Mouse (Mus musculus) inflammation-experienced regulatory T-cells, adult 6 months (primary cell): ENCODE results near the gene Zmiz1. TPM values are rescaled to one million over a fixed set of nuclear protein-coding genes. Genes with fewer than 3 reads are reported as not detected.
A peak's percentile ranks its signal among the peaks of the same experiment; 100 is the strongest.

Experiments used
- ATAC-seq: one replicate; pipeline ENCODE4 v1.8.0; 2017
- polyA plus RNA-seq, 3 experiments: library from polyadenylated mRNA; unstranded; fragments of 100-300 nt; shearing (Covaris generic); gene quantifications; one replicate each; pipeline ENCODE4 v1.2.1; 2017

The Zmiz1 gene
- polyA plus RNA-seq, 3 experiments from 2014 or later: 24.5 to 30.1 (median 26.1) TPM

DNA sequence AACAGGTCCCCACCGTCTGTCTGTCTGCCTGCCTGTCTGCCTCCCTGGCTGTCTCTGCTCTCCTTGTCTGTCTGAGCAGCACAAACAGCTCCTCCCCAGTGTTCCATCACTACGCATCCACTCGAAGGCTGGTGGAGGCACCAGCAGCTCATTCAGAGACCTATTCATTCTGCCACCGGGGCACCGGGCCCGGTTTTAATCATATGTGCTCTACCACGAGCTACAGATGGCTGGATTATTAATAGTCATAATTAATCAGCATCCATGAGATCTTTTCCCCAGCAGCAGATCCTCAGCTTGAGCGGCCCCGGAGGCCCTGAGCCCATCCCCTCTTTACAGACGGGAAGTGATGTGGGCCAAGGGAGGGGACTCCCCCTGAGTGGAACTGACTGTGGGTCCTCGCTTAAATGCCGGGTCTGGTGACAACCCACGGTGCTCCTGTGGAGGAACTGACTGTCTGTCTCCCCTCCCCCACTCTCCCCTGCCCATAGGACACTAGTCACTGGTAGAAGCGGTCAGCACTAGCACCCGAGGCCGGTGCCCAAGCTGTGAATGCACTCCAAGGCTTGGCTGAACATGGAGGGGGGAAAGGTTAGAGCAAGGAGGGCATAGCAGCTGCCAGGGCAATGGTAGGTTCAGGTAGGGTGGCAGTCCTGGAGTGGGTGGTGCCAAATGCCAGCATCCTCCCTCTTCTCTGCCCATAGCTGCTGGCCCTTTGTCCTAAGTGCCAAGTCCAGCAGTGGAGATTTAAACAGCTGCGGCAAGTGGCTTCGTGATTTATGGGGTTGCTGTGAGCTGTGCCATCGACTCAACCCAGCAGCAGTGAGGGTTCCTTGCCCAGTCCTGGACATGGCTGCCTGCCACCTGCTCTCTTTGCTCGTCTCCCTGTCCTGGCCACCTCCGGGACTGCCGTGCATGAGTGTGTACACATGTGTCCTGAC lies 34.6 kb downstream of the Zmiz1 start:
- ATAC-seq: peak; percentile 95

DNA sequence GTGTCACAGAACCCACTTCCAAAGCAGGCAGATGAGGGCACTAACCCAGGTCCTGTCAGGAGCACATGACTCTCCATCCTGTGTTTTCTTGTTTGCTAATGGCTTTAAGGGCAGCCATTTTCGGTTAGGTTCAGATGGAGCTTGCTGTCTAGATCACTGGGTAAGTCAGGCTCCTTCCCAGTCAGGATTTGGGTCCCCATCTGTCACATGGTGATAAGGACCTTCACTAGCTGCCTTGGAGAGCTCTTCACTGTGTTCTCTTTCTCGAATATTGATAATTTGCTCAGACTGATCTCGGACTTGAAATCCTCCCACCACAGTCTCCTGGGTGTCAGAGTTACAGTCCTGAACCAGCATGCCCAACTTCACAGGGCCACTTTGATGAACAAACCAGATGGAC lies 35.8 kb downstream of the Zmiz1 start:
- ATAC-seq: no peak

DNA sequence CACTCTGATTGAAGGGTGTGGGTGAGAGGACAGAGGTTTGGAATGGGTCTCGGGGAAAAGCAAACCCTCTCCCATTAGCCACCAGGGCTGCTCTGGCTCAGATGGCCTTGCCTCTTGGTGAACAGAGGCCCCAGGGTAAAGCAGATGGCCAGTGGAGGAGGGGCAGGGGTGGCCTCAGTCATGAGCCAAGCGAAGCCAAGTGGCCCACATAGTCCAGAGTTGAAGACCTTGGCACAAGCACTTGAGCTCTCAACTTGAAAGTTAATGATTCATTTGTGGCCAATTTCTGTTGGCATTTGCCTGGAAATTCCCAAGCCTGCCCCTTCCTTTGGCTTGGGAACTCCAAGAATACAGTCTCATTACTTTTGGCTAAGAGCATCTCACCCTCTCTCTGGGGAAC lies 37.1 kb downstream of the Zmiz1 start:
- ATAC-seq: no peak

DNA sequence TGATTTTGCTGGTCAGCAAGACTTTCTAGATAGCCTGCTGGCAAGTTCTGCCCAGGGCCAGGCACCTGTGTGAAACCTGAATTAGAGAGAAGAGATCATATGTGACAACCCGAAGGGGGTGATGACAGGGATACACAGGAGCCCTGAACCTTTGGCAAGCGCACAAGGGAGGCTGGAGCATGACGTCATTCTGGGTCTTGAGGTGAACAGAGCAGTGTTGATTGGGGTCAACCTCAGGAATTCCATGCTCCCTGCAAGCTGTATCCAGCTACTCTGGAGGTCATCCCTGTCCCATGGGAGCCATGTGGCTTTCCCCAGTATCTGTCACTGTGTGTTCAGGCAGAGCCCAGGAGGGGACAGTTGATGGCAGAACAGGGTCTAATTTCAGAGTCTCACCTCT lies 38.0 kb downstream of the Zmiz1 start:
- ATAC-seq: no peak

DNA sequence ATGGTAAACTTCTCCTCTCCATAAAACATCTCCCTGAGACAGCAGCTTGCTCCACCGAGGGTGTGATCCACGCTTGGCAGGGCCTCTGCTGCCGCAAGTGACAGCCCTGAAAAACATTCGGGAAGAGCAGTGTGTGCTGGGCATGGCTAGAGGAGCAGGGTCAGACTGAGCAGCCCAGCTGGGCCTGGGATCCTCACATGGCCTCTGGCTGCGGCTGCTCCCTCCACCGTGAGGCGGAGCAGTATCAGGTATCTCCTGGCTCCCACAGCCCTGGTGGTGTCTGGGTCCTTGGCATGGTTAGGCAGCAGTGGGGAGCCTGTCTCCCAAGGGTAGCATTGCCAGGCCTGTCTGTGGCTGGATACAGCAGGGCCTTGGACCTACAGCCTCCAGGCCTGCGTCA lies 38.6 kb downstream of the Zmiz1 start:
- no peak for ATAC-seq

DNA sequence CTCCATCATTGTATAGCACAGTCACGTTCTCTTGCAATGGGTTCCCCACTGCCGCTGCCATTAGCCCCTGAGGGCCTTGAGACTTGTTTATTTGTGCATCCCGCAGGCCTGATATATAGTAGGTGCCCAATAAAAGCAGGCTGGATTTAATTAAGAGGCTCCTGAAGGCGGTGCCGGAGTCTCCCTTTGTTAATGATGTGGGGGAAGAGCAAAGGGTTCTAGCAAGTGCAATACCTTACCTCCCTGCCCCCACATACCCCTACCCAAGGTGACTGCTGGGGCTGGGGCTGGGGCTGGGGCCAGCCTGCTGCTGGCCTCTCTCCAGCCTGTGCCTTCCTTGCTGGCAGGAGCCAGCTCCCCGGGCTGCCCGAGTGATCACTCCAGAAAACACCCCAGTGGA lies 39.4 kb downstream of the Zmiz1 start:
- no peak for ATAC-seq

DNA sequence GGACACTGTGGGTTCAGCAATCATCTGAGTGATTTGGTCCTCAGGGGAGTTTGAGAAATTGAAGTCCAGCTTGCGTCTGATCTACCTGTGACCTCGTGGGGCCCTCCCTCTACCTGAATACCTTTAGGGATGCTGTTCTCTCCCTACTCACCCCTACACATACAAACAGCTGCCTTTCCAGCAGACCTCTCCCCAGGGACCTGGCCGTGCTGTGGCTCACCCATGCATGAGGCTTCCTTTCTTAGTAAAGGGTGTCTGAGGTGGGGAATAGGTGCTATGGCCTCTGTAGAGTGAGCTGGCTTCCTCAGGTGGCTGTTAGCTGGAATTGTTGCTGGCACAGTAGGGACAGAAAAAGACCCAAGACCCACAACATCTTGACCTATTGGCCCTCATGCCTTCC lies 40.5 kb downstream of the Zmiz1 start:
- no peak for ATAC-seq

DNA sequence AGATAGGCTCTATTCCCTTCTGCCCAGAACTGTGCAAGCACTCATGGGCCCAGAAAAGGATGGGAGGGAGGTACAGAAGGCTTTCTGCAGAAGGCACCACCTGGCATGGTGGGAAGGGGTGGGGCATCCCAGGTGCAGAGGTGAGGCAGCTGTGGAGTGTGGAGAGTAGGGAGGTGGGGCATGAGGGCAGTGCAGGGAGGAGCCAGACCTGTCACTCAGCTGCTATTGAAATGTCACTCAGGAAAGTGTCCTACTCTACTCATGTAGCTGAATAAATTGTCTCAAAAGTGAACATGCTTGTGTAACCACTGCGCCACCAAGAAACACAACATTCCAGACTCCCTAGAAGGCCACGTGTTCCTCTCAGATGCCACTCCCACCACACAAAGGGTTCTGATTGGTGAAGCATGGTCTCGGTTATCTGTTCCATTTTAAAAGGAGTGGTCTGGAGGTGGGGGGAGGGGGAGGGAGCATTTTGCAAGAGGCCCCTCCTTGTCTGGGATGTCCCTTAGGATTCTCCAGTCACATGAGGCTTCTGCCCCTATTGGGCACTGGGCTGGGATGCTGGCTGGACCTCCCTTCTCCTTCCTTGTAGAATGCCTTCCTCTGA lies 41.6 kb downstream of the Zmiz1 start:
- ATAC-seq: no peak

DNA sequence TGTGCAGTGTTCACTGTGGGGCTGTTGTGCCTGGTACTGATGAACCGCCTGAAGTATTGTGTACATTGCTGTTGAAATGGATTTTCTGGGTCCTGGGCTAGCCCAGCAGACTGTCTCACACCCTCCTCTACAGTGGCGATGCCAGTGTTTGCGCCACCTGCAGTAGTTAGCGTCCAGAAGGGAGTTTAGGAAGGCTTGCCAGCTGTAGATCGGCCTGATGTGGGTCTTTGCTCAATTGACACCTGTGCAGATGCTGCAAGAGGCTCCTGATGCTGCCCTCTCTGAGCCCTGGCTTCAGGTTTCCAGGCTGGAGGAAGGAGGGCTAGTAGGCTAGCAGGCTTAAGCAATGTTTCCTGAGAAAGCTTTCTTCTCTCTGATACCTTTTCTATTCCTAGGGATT lies 42.5 kb downstream of the Zmiz1 start:
- ATAC-seq: no peak

DNA sequence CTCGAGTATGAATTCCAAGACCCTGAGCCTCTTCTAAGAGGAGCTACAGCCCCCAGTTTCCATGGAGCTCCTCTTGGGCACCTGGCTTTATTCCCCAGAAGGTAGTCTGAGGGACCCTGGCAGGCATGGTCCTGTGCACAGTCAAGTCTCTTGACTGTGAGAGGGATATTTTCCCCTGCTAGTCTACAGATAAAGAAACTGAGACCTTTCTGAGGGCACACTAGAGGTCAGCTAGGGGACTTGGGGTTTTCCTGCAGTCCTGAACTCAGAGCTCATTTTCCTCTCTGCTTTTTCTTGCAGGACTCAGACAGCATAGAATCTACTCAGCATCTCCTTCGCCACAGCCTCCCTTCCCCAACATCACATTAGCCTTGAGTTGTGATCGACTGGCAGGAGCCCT lies 43.4 kb downstream of the Zmiz1 start:
- ATAC-seq: no peak

DNA sequence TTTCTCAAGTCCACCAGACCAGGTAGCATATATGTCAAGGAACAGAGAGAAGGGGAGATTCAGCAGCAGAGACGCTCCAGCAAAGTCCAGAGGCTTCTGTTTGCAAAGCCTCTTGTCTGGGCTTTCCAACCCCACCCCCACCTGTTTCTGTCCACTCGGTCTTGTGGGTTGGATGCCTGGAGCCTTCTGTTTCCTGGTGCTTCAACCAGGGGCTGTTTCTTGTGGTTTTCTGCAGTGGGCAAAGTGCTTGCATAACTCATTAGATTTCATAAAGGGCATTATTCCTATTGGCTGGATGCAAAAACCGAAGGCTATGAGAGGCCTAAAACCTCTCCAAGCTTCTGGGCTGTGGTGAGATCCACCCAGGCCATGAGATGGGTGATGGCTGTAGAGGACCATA lies 45.3 kb downstream of the Zmiz1 start:
- ATAC-seq: no peak

DNA sequence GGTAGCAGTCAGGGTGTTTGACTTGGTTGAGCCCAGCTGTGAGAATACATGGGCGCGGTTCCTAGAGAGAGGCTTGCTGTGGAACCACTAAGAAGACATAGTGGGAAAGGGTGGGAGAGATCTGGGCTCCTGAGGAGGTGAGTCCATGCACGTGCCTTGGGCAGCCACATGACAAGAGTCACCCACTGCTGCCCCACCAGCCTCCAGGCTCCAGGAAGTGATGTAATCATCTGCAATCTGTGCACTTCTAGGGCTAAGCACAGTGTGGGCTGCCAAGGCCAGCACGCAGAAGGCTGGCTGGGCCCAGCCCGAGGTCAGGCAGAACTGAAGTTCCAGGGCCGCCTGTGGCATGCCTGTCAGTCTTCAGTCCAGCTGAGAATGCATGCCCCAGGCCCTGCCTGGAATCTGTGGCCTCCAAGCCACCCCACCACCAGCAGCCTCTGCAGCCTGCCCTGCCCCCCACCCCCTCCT lies 46.3 kb downstream of the Zmiz1 start:
- peak; percentile 49 for ATAC-seq

DNA sequence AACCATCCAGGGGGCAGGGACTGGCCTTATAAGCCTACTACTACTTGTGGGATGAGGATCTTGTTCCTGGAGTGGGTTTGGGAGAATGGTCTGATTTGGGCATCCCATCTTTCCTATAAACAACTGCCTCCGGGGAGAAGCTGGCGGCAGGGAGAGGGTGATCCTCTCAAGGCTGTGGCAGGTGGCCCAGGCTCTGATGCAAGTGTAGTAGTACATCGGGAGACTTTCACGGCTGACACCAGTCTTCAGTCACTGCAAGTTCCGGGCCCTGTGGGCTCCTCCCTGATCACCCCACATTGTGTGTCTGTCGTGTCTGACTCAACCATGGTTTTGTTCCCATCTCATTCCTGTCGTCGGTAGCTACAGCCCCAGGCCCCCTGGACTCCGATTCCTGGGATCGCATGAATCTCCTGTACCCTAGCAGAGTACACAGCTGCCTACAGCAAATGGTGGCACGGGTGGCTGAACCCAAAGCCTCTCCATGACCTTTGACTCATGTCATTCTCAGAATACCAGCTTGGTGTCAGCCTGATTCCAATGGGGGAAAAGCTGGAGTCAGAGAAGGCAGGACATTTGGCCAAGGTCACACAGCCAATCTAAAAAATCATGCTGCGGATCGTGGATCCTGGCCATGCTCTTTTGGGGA lies 49.2 kb downstream of the Zmiz1 start:
- ATAC-seq: no peak

DNA sequence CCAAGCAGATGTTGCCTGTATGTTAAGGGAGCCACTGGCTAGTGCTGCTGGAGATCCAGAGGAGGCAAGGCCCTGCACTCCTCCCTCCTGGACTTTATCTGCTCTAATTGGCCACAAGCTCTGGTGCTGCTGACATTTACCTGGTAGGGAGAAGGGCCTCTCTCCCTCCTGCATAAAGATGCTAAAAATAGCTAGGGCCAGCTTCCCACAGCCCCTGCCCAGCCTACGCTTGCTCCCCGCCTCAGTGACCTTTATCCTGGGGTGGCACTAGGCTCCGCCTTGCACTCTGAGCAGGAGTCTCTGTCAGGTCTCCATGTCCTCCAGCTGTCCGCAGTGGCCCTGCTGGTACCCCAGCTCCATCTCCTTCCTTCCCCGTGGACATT lies 49.8 kb downstream of the Zmiz1 start:
- ATAC-seq: no peak

DNA sequence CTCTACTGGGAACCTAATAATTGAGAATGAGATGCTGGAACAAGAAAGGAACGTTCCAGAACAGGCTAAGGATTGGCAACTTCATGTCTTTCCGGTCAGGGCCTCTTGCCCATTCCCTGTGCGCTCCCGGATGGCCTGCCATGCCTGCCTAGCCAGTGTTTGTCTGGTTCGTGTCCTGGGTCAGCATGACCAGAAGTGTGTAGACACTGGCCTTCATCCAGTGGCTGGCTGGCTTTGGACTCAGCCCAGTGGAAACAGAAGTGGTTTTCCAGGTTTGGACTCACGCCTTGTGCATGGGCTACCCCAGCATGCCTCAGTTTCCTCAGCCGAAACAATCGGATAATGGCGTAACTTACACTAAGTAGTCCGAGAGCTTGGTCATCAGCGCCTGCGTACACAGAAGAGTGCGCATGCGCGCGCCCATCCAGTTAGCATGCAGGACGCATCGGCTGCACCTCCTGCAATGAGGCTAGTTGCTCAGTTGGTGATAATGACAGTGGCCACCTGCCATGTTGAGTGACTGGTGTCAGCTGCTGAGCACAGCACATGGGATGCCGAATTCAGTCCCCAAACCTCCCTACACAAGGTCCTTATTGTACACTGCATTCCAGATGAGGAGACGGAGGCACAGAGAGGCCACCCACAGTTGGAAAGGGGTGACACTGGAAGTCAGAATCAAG lies 50.6 kb downstream of the Zmiz1 start:
- ATAC-seq: no peak

DNA sequence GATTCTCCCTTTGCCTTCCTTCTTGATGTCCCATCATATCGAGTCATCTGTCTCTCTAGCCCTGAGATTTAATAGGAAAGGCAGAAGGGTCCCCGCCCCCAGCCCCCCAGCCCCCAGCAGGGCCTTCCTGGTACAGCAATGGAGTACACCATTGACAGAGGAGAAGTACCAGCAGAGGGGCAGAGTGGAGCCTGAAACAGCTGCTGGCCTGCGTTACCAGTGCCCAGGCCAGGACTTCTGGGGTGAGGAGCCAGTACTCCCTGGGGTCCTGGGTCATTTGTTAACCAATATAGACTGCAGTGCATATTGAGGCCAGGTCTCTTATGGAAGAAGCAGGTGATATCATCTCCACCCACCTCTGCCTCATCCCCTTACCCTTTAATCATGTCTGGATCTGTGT lies 51.4 kb downstream of the Zmiz1 start:
- no peak for ATAC-seq

DNA sequence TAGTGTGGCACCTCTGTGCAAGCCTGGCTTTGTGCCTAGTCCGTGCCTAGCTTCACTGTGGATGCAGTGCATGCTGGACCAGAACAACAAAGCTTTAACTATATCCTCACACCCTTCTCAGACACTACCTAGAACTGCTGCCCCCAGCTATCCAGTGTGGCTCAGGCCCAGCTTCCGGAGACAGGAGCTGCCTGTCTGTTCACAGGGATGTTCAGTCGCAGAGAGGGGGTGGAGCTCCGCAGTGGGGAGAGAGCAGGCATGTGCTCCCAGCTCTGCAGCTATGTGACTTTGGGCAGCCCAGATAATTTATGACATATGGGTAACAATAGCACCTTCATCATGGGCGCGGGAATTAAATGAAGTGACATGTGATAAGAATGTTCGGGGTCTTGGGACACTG lies 52.0 kb downstream of the Zmiz1 start:
- no peak for ATAC-seq

DNA sequence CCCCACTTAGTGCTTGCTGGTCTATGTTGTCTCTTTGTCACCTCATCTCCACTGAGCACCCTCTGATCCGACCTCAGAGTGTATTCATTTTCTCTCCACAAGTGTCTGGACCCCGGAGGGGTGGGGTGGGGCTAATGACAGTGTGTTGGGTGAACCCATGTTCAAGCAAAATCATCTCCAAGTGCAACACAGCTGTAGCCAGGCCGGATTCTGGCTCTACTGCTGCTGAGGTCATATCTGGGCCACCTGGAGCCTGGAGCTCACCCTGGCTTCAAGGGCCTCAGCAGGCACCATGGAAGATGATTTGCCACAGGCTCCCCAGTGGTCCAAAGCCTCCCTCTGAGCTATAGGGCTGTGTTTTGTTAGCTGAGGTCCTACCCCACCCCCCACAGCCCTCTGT lies 52.6 kb downstream of the Zmiz1 start:
- no peak for ATAC-seq

DNA sequence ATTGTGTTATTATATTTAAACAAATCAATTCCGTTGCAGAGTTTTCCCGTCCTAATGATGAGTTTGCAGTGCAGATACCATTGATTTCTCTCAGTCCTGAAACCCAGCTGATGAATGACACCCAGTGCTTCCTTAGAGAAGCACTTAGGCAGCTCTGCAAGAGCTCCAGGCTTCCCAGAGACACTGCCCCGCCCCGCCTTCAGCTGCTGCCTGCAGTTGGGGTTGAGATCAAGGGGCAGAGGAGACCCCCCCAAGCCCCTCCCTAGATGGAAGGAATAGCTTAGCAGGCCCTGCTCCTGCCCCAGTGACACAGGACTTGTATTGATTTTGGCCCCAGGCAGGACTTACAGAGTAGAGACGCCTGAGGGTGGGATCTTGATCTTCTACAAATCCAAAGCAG lies 53.0 kb downstream of the Zmiz1 start:
- no peak for ATAC-seq

DNA sequence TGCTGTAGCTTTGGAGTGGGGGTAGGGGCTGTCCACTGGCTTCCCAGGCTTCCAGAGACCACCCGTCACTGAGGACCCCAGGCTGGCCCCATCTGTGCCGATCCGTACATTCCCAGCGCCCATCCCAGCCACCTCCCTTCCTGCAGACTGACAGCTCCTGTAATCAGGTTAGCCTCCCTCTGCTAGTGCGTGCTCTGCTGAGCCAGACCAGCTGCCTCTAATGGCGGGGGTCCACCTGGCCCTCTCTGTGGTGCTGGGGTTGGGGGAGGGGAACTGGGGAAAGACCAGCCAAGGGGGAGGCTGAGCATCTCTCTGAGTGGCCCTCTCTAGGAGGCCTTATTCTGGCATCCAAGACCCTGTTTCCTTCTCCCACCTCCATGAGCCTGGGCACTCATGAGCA lies 53.8 kb downstream of the Zmiz1 start:
- no peak for ATAC-seq

DNA sequence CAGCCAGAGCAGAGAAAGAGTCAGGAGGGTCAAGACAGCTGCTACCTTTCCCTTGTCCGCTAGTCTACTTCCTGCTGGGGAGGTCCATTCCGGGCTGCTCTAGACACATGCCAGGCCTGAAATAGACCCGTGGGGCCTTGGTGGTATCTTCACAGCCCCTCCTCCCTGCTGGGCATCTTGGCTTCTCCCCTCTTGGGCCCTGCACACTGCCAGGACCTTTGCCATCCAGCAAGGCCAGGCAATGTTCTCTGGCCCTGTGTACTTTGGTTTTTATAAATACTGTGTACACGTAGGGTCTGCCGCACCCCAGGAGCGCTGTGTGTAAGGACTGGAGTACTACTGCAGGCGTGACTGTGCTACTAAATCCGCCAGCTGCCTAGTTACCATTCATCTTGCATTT lies 54.5 kb downstream of the Zmiz1 start:
- ATAC-seq: no peak

DNA sequence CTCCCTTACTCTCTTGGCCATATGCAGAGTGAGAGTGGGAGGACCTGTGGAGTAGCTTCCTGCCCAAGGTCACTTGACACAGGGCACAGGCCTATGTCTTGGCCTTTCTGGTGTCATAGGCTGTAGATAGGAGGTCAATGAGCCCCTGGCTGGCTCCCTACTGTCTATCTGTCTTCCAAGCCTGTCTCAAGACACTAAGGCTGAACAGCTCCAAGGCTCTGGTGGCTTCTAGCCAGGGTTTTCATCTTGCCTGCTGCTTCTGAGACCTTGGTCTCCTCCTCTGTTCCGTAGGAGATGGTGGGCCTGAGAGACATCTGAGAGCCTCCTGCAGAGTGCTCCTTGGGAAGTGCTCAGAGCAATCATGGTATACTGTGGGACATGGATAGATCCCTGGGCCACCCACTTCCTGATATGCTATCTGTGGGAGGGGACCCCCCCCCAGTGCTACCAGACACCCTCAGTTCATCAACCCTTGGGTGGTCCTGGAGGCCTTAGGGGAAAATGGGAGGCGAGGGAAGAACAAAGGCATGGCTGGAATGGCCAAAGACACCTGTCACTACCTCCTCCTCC lies 56.0 kb downstream of the Zmiz1 start:
- ATAC-seq: no peak

DNA sequence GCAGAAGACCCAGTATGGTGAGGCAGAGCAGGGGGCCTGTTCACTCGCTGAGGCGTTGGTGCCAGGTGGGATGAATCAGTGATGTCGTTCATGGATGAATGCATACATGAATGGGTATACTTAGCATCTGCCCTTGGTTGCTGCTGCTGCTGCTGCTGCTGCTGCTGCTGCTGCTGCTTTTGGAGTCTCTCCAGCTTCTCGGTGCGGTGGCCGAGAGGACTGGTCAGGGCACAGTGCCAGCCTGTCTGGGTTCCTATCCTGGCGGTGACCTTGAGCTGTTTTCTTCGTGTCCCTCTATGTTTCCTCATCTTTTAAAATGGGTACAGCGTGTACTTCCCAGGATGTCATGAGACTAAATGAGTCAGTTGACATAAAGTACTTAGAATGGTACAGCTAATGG lies 56.9 kb downstream of the Zmiz1 start:
- ATAC-seq: no peak
